Mouse (Mus musculus) G1E (cell line): Measurements from ENCODE around the gene P3h4. TPM values are rescaled to one million over a fixed set of nuclear protein-coding genes. Genes with fewer than 3 reads are reported as not detected.

Source experiments
- ATAC-seq: 2 replicates; pipeline ENCODE4 v1.8.0; 2016; ENCODE audit warnings: mild to moderate bottlenecking; ENCODE audit not compliant: insufficient number of reproducible peaks, poor library complexity, low FRiP score, severe bottlenecking; ENCODE audit errors: extremely low read depth
- DNase-seq: peaks from one replicate; pipeline ENCODE4 v3.0.0; 2012; ENCODE audit warnings: low spot score
- H3K27me3 ChIP-seq: 2 replicates; pipeline ENCODE4 v1.6.1; 2012; ENCODE audit warnings: mild to moderate bottlenecking, low read length, inconsistent platforms; ENCODE audit not compliant: insufficient read depth
- H3K36me3 ChIP-seq: replicated peaks from 2 replicates; pipeline ENCODE3; 2012; ENCODE audit warnings: mild to moderate bottlenecking, inconsistent platforms
- H3K4me1 ChIP-seq: 2 replicates; pipeline ENCODE4 v1.6.1; 2012; ENCODE audit warnings: low read depth, low read length, inconsistent platforms, mixed read lengths; ENCODE audit not compliant: insufficient read depth
- H3K4me3 ChIP-seq: 2 replicates; pipeline ENCODE4 v1.5.1; 2012; ENCODE audit warnings: low read depth, mild to moderate bottlenecking, inconsistent platforms, low read length, moderate library complexity, mixed read lengths
- H3K9me3 ChIP-seq: replicated peaks from 2 replicates; pipeline ENCODE4 v1.6.1; 2012; ENCODE audit warnings: inconsistent platforms
- CTCF ChIP-seq: IDR thresholded peaks from 2 replicates; pipeline ENCODE4 v1.5.1; 2012; ENCODE audit warnings: low read depth, low read length, inconsistent platforms, mixed read lengths
- GATA1 ChIP-seq: IDR thresholded peaks from 2 replicates; pipeline ENCODE4 v1.6.1; 2012; ENCODE audit warnings: borderline replicate concordance, low read length, inconsistent platforms, mixed read lengths
- GATA2 ChIP-seq: IDR thresholded peaks from 2 replicates; pipeline ENCODE4 v1.6.1; 2012; ENCODE audit warnings: low read depth, low read length, inconsistent platforms, borderline replicate concordance
- POLR2AphosphoS5 ChIP-seq: IDR thresholded peaks from 2 replicates; pipeline ENCODE4 v1.6.1; 2012; ENCODE audit warnings: low read depth, low read length, inconsistent platforms; ENCODE audit not compliant: insufficient replicate concordance
- TAL1 ChIP-seq: conservative IDR thresholded peaks from 2 replicates; pipeline ENCODE4 v1.6.1; 2012; ENCODE audit warnings: low read depth, low read length, inconsistent platforms, mixed read lengths
- polyA plus RNA-seq: library from polyadenylated mRNA; stranded (reverse); fragments of >175 nt; gene quantifications from 2 replicates; pipeline ENCODE4 v1.2.3, GENCODE M21; 2012
- total RNA-seq, 2 experiments: library from RNA; stranded (forward) in 1 of 2; stranded (reverse) in 1 of 2; fragments of 200-1000 nt in 1 of 2; fragments of >200 nt in 1 of 2; fragmentation: Nextera tagmentation in 1 of 2; gene quantifications; 2 replicates each; pipeline ENCODE4 v1.2.3; 2014 to 2017

P3h4 gene
- total and polyA plus RNA-seq, 3 experiments: not detected

DNA sequence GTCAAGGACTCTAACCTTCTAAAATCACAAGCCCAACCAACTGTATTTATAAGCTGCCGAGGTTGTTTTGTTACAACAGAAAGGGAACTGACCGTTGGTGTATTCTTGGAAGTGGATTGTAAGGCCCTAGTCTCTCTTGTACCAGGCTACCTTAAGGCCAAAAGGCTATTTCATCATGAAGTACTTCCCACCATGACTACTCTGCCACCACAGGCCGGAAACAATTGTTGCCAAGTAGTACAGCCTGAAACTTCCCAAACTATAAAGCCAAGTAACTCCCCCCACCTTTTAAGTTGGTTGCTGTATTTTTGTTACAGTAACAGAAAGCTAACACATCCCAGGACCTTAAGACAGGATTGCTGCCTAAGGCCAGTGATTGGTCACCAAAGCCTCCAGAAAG lies 12.2 kb upstream of the P3h4 start:
- TF ChIP-seq POLR2AphosphoS5 (no peak), GATA2 (no peak), GATA1 (no peak), TAL1 (no peak), CTCF (no peak)
- Histone ChIP-seq H3K27me3 (peaks cover 29% of the 10 kb centered on the region), H3K4me1 (peaks cover 12% of the 10 kb centered on the region), H3K9me3 (no peaks in the 10 kb centered on the region), H3K36me3 (peaks cover 25% of the 10 kb centered on the region), H3K4me3 (no peak overlapping the region)
- DNase-seq: no peak
- ATAC-seq: no peak

GRCm38 (mm10) chr11:100425851-100426250 lies 11.2 kb upstream of the P3h4 start:
- H3K36me3 ChIP-seq: peaks cover 20% of the 10 kb centered on the region
- TF ChIP-seq CTCF: peak; percentile 83
- TF ChIP-seq POLR2AphosphoS5: no peak
- DNase-seq: peak; percentile 85
- peaks cover 37% of the 10 kb centered on the region for H3K27me3 ChIP-seq
- no peak overlapping the region for H3K4me3 ChIP-seq
- peak; percentile 68 for ATAC-seq
- peaks cover 12% of the 10 kb centered on the region for H3K4me1 ChIP-seq
- no peaks in the 10 kb centered on the region for H3K9me3 ChIP-seq

DNA sequence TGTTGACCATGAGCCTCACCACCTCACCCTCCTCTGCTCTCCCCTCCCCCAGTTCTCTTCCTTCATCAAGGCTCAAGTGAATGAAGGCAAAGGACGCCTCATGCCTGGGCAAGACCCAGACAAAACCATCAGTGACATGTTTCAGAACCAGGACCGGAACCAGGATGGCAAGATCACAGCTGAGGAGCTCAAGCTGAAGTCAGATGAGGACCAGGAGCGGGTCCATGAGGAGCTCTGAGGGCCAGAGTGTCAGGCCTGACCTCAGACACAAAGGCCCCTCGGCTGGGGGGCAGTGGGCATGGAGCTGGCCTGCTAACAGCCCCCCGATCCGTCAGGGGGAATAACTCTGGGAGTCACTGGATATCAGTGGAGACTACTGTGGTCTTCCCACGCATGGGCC lies 9.2 kb upstream of the P3h4 start:
- Histone ChIP-seq H3K9me3 (no peaks in the 10 kb centered on the region), H3K27me3 (peaks cover 39% of the 10 kb centered on the region), H3K4me1 (peaks cover 12% of the 10 kb centered on the region), H3K4me3 (no peak overlapping the region), H3K36me3 (peaks cover 5% of the 10 kb centered on the region)
- ATAC-seq (no peak), DNase-seq (no peak)
- TF ChIP-seq GATA1 (no peak), POLR2AphosphoS5 (no peak), TAL1 (no peak), CTCF (no peak), GATA2 (no peak)

DNA sequence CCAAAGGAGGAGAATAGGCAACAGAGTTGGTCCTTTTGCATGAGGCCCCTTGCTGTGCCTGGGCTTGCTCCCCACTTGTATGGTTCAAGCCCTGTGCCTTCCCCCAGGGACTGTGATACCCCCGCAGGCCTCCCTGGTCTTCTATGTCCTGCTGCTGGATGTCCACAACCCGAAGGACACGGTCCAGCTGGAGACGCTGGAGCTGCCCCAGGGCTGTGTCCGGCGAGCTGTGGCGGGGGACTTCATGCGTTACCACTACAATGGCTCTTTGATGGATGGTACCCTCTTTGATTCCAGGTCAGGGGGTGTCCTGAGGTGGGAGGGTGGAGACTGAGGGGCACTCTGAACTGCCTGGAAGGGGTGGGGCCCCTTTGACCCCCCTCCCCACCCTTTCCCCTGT lies 6.9 kb upstream of the P3h4 start:
- peaks cover 40% of the 10 kb centered on the region for H3K27me3 ChIP-seq
- peaks cover 9% of the 10 kb centered on the region for H3K4me1 ChIP-seq
- no peak for ATAC-seq
- DNase-seq: no peak
- no peak overlapping the region for H3K4me3 ChIP-seq
- TF ChIP-seq GATA1 (no peak), GATA2 (no peak), POLR2AphosphoS5 (no peak)
- no peaks in the 10 kb centered on the region for H3K9me3 ChIP-seq
- H3K36me3 ChIP-seq: no peaks in the 10 kb centered on the region

DNA sequence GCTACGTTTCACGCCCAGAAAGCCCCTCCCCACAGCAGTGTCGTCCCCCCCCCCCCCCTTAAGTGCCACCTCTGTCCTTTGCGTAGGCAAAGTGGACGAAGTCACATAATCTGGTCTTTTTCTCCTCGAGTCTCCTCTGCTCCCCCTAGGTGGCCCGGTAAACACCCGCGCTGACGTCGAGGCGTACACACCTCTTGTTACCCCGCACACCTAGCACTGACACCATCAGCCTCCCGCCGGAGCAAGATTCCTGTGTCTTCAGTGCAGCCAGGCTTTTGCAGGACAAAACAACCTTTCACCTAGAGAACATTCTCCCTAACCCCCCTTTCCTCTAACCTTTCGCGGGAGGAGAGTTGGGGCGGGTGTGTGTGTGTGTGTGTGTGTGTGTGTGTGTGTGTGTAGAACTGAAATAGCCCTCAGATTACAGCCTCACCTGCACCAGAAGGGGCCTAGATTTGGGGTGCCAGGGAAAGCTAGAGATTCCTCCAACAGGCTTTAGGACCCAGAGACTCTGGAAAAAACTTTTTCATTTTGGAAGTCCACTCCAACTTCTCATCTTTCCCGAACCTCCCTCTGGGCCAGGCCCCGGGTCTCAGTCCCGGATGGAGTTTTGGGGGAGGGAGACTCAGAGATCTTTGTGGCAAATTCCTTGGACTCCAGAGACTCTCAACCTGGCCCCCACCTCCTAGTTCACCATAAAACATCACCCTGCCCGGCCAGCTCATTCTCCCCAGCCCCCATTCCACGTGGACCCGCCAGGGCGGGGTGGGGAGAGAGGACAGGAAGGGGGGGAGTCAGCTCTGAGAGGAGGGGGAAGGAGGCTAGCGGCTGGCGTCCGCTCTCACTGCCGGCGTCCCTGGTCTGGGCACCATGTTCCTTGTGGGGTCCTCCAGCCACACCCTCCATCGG lies 532 bp upstream of the P3h4 start, which contains the start of gene Fkbp10:
Fkbp10 (plus strand) TSS at position 784 of the 909 bp plus-strand sequence.
- Histone ChIP-seq H3K9me3 (0 out of 2 replicates have a peak, but pooled peaks cover 3% of the 10 kb centered on the region), H3K27me3 (peaks cover 36% of the 10 kb centered on the region), H3K4me3 (no peak within 1 kb of the TSS), H3K36me3 (no peaks in the 10 kb centered on the region), H3K4me1 (no peaks in the 10 kb centered on the region; the same call in 1 of the 2 replicates)
- ATAC-seq: no peak
- no peak for TF ChIP-seq POLR2AphosphoS5
- TF ChIP-seq GATA2: no peak
- TF ChIP-seq TAL1: no peak
- TF ChIP-seq CTCF: no peak
- TF ChIP-seq GATA1: no peak
- DNase-seq: no peak

- TF ChIP-seq TAL1: no peak
- TF ChIP-seq POLR2AphosphoS5: no peak
- TF ChIP-seq GATA2: no peak
- no peak for TF ChIP-seq GATA1
- TF ChIP-seq CTCF: no peak
- H3K36me3 ChIP-seq: no peaks in the 10 kb centered on the region
- H3K4me1 ChIP-seq: no peaks in the 10 kb centered on the region; the same call in 1 of the 2 replicates
- ATAC-seq: no peak
- no peak overlapping the region for H3K4me3 ChIP-seq
- H3K9me3 ChIP-seq: 0 out of 2 replicates have a peak, but pooled peaks cover 3% of the 10 kb centered on the region
- peaks cover 46% of the 10 kb centered on the region; the same call in 1 of the 2 replicates for H3K27me3 ChIP-seq
- no peak for DNase-seq
Measured at GRCm38 (mm10) chr11:100413541-100413940, 1.1 kb downstream of the P3h4 start.
